In the genomic region with DNA sequence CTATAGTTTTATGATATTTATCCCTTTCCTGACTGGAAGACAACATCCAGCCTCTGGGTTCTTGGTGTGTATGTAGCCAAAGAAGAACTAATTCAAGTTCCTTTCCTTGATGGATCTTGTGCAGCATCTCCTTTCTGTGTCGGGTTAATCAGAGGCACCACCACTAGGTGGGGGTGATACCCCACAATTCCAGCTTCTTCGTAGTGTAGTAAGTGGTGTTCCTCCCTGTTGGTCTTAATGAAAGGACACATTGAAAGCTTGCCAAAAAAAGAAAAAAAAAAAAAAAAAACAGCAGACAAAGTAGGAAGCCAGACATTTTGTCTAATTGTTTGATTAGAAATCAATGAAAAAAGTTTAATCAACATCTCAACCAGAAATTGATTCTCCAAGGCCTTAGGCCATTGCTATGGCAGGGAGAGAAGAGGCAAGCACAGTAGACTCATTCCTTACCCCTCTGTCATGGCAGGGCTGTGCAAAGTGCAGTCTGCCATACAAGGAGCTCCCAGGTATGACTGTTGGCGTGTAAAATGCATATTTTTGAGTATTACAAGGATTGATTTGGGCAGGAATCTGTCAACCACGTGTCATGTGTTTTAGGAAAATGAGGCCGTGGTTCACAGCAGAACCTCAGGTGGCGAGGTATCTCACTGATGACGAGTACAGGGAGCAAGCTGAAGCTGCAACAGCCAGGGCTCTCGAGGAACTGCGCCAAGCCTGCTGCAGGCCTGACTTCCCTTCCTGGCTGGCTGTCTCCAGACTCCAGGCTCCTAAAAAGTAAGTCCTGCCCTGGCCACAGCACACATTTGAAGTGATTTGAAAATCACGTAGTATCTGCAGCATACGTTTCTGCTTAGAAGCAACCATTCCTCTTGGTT, we compare ENCODE assay signal across 9 mouse cellular contexts. TPM values are rescaled to one million over a fixed set of nuclear protein-coding genes. Genes with fewer than 3 reads are reported as not detected.
DNase-seq lines count a peak whose midpoint lies in the region; ATAC-seq lines count a peak whose summit lies in the region.
"Had no signal": no experiment of that assay in that cellular context is flagged by ENCODE, and none has a peak within 500 bp of the region (broad histone marks: within the 10 kb centered on the region; RNA-seq: fewer than 3 reads in every experiment).

No protein-coding gene starts in this region.

- DNase-seq in MN1 (ENCODE audit: low spot score), result peak; percentile 81
- peak; percentile 70 for DNase-seq in c-Kit-positive CD71-negative TER-119-negative erythroid progenitor cells, embryonic 14.5 days (ENCODE audit: low read depth)
- DNase-seq in hindbrain, embryonic 11.5 days (ENCODE audit: low spot score), result peak; percentile 71
- peak; percentile 85 to 90 for DNase-seq in layer of hippocampus, postnatal 14 days (ENCODE audit: low spot score in 2 of 2)
- peak; percentile 91 for DNase-seq in lung, postnatal 36 days
- DNase-seq in retina, postnatal 1 day, result peak; percentile 84
- DNase-seq in yolk sac, embryonic 10.5 days (ENCODE audit: low spot score), result peak; percentile 26

- H3K4me1 ChIP-seq in forebrain, embryonic 15.5 days, result no peaks in the 10 kb centered on the region
- no peaks in the 10 kb centered on the region for H3K4me1 ChIP-seq in hindbrain, embryonic 11.5 days (replicated peaks; ENCODE audit: control insufficient read depth, insufficient read depth, low read length)

- no peak overlapping the region for H3K27ac ChIP-seq in forebrain, embryonic 15.5 days (replicated peaks)
- H3K27ac ChIP-seq in hindbrain, embryonic 11.5 days (ENCODE audit: low read depth, low read length), result no peak overlapping the region
- H3K27ac ChIP-seq: heart, embryonic 15.5 days had no signal

- H3K27me3 ChIP-seq in forebrain, embryonic 15.5 days, result no peaks in the 10 kb centered on the region
- H3K27me3 ChIP-seq in hindbrain, embryonic 11.5 days (ENCODE audit: control insufficient read depth, insufficient read depth, low read length), result no peaks in the 10 kb centered on the region
- H3K27me3 ChIP-seq: heart, embryonic 15.5 days had no signal

- no peak overlapping the region for H3K9ac ChIP-seq in forebrain, embryonic 15.5 days (replicated peaks)
- H3K9ac ChIP-seq in hindbrain, embryonic 11.5 days (ENCODE audit: low read depth, low read length), result no peak overlapping the region
- H3K9ac ChIP-seq: heart, embryonic 15.5 days had no signal

- WGBS in forebrain, embryonic 15.5 days, result 71% methylated on average over 11 of the region's 11 CpGs
- 86% methylated on average over 11 of the region's 11 CpGs for WGBS in hindbrain, embryonic 11.5 days

- ATAC-seq in forebrain, embryonic 15.5 days (replicated peaks), result peak; percentile 88
- peak; percentile 66; the same call in 1 of the 2 replicates for ATAC-seq in hindbrain, embryonic 11.5 days (ENCODE audit: low FRiP score)

- H3K4me2 ChIP-seq in forebrain, embryonic 15.5 days (replicated peaks), result no peak overlapping the region
- no peak overlapping the region for H3K4me2 ChIP-seq in hindbrain, embryonic 11.5 days (replicated peaks; ENCODE audit: low read depth, low read length)
- H3K4me2 ChIP-seq: heart, embryonic 15.5 days had no signal

- H3K4me3 ChIP-seq in forebrain, embryonic 15.5 days, result no peak overlapping the region
- no peak overlapping the region for H3K4me3 ChIP-seq in hindbrain, embryonic 11.5 days (ENCODE audit: low read depth, low read length)
- H3K4me3 ChIP-seq: heart, embryonic 15.5 days had no signal

- H3K36me3 ChIP-seq in forebrain, embryonic 15.5 days, result peaks cover 24% of the 10 kb centered on the region
- no peaks in the 10 kb centered on the region for H3K36me3 ChIP-seq in hindbrain, embryonic 11.5 days (ENCODE audit: control insufficient read depth, insufficient read depth, low read length)

- H3K9me3 ChIP-seq in forebrain, embryonic 15.5 days, result no peaks in the 10 kb centered on the region
- H3K9me3 ChIP-seq in hindbrain, embryonic 11.5 days (ENCODE audit: control insufficient read depth, low read length), result no peaks in the 10 kb centered on the region
- H3K9me3 ChIP-seq: heart, embryonic 15.5 days had no signal

RNA-seq across cellular contexts. Expression of a gene that starts 17.9 kb away (rescaled TPM):
- 8.5 and 8.9 TPM in 2 replicates for polyA plus RNA-seq in forebrain, embryonic 15.5 days (2015; fragmentation: Nextera tagmentation; extraction: Ambion mirVana)
- 11.7 and 12.2 TPM in 2 replicates for polyA plus RNA-seq in hindbrain, embryonic 11.5 days (2014; fragmentation: Nextera tagmentation; extraction: Ambion mirVana)
- total RNA-seq in layer of hippocampus, postnatal 14 days (2021), result 1 to 10 TPM; 3.2 to 4.4 TPM

Comparison
In these comparisons a context has a peak if more than half of its experiments do, and no peak if none do; other contexts are left out.
1. DNase-seq: peak in every context shown above with its lines; median percentile 91 in lung, postnatal 36 days; 88 in layer of hippocampus, postnatal 14 days; 84 in retina, postnatal 1 day; 81 in MN1; 71 in hindbrain, embryonic 11.5 days; 70 in c-Kit-positive CD71-negative TER-119-negative erythroid progenitor cells, embryonic 14.5 days; 26 in yolk sac, embryonic 10.5 days.